Mouse (Mus musculus) bone marrow, adult 2 months (tissue): ENCODE measurements around the gene Rab11fip2. TPM values are rescaled to one million over a fixed set of nuclear protein-coding genes. Genes with fewer than 3 reads are reported as not detected.

Experiments used
- H3K27ac ChIP-seq: fragments of 200-500 bp; 2 replicates; pipeline ENCODE4 v1.5.1; 2012; ENCODE audit warnings: low read depth, mild to moderate bottlenecking, control low read depth, inconsistent platforms, low read length; ENCODE audit not compliant: control insufficient read depth, poor library complexity, insufficient read depth
- H3K4me1 ChIP-seq: fragments of 200-500 bp; 2 replicates; pipeline ENCODE4 v1.6.1; 2011; ENCODE audit warnings: low read length; ENCODE audit not compliant: control insufficient read depth, insufficient read depth
- H3K4me3 ChIP-seq: fragments of 200-500 bp; replicated peaks from 2 replicates; pipeline ENCODE3; 2011; ENCODE audit warnings: mild to moderate bottlenecking, low read depth, low read length, control low read depth; ENCODE audit not compliant: control insufficient read depth
- CTCF ChIP-seq: fragments of 200-500 bp; IDR thresholded peaks from 2 replicates; pipeline ENCODE4 v1.5.1; 2011; ENCODE audit warnings: low read length, control low read depth; ENCODE audit not compliant: control insufficient read depth, insufficient read depth
- POLR2A ChIP-seq: fragments of 200-500 bp; IDR thresholded peaks from 2 replicates; pipeline ENCODE4 v1.6.1; 2011; ENCODE audit warnings: low read depth, mild to moderate bottlenecking, control low read depth, low read length, borderline replicate concordance; ENCODE audit not compliant: control insufficient read depth
- WGBS: fragments of 180-500 bp; shearing (Covaris S2); methylation state at CpG from one replicate; pipeline ENCODE4 v1.1.7; 2018; 5-methylcytosine and 5-hydroxymethylcytosine counted together
- polyA plus RNA-seq: library from polyadenylated mRNA; stranded (reverse); fragments of >200 nt; gene quantifications from 2 replicates; pipeline ENCODE4 v1.2.4, GENCODE M21; 2011; ENCODE audit warnings: low replicate concordance; ENCODE audit not compliant: missing spikeins, insufficient read depth, insufficient read length

Rab11fip2 gene
- polyA plus RNA-seq, 1 experiment, result 4.7 TPM

- H3K4me3 ChIP-seq, result no peak overlapping the region
- H3K27ac ChIP-seq, result no peak overlapping the region
- WGBS, result 77% methylated on average over 3 of the region's 3 CpGs
- H3K4me1 ChIP-seq, result no peaks in the 10 kb centered on the region
- TF ChIP-seq CTCF, result no peak
- no peak for TF ChIP-seq POLR2A
Measured at GRCm38 (mm10) chr19:59920846-59921245, 22.6 kb downstream of the Rab11fip2 start.

GRCm38 (mm10) chr19:59917901-59918613 is 25.4 kb downstream of the Rab11fip2 start:
- TF ChIP-seq CTCF (no peak), POLR2A (no peak)
- H3K4me1 ChIP-seq, result no peaks in the 10 kb centered on the region
- H3K4me3 ChIP-seq, result no peak overlapping the region
- no peak overlapping the region for H3K27ac ChIP-seq
- 70% methylated on average over 2 of the region's 2 CpGs for WGBS

- no peaks in the 10 kb centered on the region for H3K4me1 ChIP-seq
- H3K27ac ChIP-seq, result no peak overlapping the region
- 84% methylated on average over 4 of the region's 4 CpGs for WGBS
- H3K4me3 ChIP-seq, result no peak overlapping the region
- no peak for TF ChIP-seq POLR2A
- TF ChIP-seq CTCF, result no peak
Measured at GRCm38 (mm10) chr19:59911554-59911953, 31.9 kb downstream of the Rab11fip2 start.

- no peak overlapping the region for H3K27ac ChIP-seq
- TF ChIP-seq CTCF (no peak), POLR2A (no peak)
- no peak overlapping the region for H3K4me3 ChIP-seq
- H3K4me1 ChIP-seq, result no peaks in the 10 kb centered on the region
- 59% methylated on average over 1 of the region's 1 CpGs for WGBS
Measured at GRCm38 (mm10) chr19:59905296-59906081, 38.0 kb downstream of the Rab11fip2 start.

GRCm38 (mm10) chr19:59899965-59900364 is 43.5 kb downstream of the Rab11fip2 start:
- TF ChIP-seq POLR2A, result no peak
- TF ChIP-seq CTCF, result no peak
- WGBS, result 61% methylated on average over 4 of the region's 4 CpGs
- no peak overlapping the region for H3K4me3 ChIP-seq
- H3K27ac ChIP-seq, result no peak overlapping the region
- H3K4me1 ChIP-seq, result no peaks in the 10 kb centered on the region

- no peak for TF ChIP-seq CTCF
- TF ChIP-seq POLR2A, result no peak
- H3K4me1 ChIP-seq, result no peaks in the 10 kb centered on the region
- WGBS, result 82% methylated on average over 4 of the region's 4 CpGs
- H3K4me3 ChIP-seq, result no peak overlapping the region
- H3K27ac ChIP-seq, result no peak overlapping the region
Measured at GRCm38 (mm10) chr19:59898301-59898700, 45.2 kb downstream of the Rab11fip2 start.

GRCm38 (mm10) chr19:59889383-59889782 is 54.1 kb downstream of the Rab11fip2 start:
- H3K27ac ChIP-seq, result no peak overlapping the region
- no peaks in the 10 kb centered on the region for H3K4me1 ChIP-seq
- 81% methylated on average over 4 of the region's 4 CpGs for WGBS
- TF ChIP-seq POLR2A (no peak), CTCF (no peak)
- no peak overlapping the region for H3K4me3 ChIP-seq

GRCm38 (mm10) chr19:59888846-59889245 is 54.6 kb downstream of the Rab11fip2 start:
- WGBS, result 87% methylated on average over 2 of the region's 2 CpGs
- Histone ChIP-seq H3K4me1 (no peaks in the 10 kb centered on the region), H3K27ac (no peak overlapping the region), H3K4me3 (no peak overlapping the region)
- TF ChIP-seq POLR2A (no peak), CTCF (no peak)
